Mouse (Mus musculus): Measurements from ENCODE around the gene Cd79b.

Gene Cd79b

GRCm38 (mm10) chr11:106318406-106319366 is 4.1 kb upstream of the Cd79b start:
- DNase-seq (ENCODE audit: low read depth, low spot score): peak; percentile 28

GRCm38 (mm10) chr11:106317801-106318200 is 3.2 kb upstream of the Cd79b start:
- DNase-seq (ENCODE audit: low read depth, low spot score): no peak

- no peak for DNase-seq (ENCODE audit: low read depth, low spot score)
Measured at GRCm38 (mm10) chr11:106316416-106316815, 1.9 kb upstream of the Cd79b start.

GRCm38 (mm10) chr11:106313533-106313932 is 1.0 kb downstream of the Cd79b start:
- no peak for DNase-seq (ENCODE audit: low read depth, low spot score)

- DNase-seq (ENCODE audit: low read depth, low spot score): no peak
Measured at GRCm38 (mm10) chr11:106310123-106310522, 4.4 kb downstream of the Cd79b start.

GRCm38 (mm10) chr11:106308162-106308561 is 6.4 kb downstream of the Cd79b start:
- no peak for DNase-seq (ENCODE audit: low read depth, low spot score)

GRCm38 (mm10) chr11:106307432-106307831 is 7.1 kb downstream of the Cd79b start:
- DNase-seq (ENCODE audit: low read depth, low spot score): no peak

GRCm38 (mm10) chr11:106306758-106307157 is 7.8 kb downstream of the Cd79b start:
- no peak for DNase-seq (ENCODE audit: low read depth, low spot score)

GRCm38 (mm10) chr11:106306065-106306385 is 8.5 kb downstream of the Cd79b start:
- no peak for DNase-seq (ENCODE audit: low read depth, low spot score)

- no peak for DNase-seq (ENCODE audit: low read depth, low spot score)
Measured at GRCm38 (mm10) chr11:106305348-106306064, 9.1 kb downstream of the Cd79b start.

GRCm38 (mm10) chr11:106302634-106303033 is 11.9 kb downstream of the Cd79b start:
- DNase-seq (ENCODE audit: low read depth, low spot score): peak; percentile 18

- DNase-seq (ENCODE audit: low read depth, low spot score): no peak
Measured at GRCm38 (mm10) chr11:106301765-106302164, 12.8 kb downstream of the Cd79b start, which contains the start of gene Gh. TSS of gene Gh (minus strand) at chr11:106301865.

- DNase-seq (ENCODE audit: low read depth, low spot score): no peak
Measured at GRCm38 (mm10) chr11:106291861-106292260, 22.7 kb downstream of the Cd79b start.

- DNase-seq (ENCODE audit: low read depth, low spot score): no peak
Measured at GRCm38 (mm10) chr11:106290376-106290775, 24.2 kb downstream of the Cd79b start.

- no peak for DNase-seq (ENCODE audit: low read depth, low spot score)
Measured at GRCm38 (mm10) chr11:106289369-106289768, 25.2 kb downstream of the Cd79b start.

- no peak for DNase-seq (ENCODE audit: low read depth, low spot score)
Measured at GRCm38 (mm10) chr11:106286987-106287386, 27.6 kb downstream of the Cd79b start.

- DNase-seq (ENCODE audit: low read depth, low spot score): no peak
Measured at GRCm38 (mm10) chr11:106286206-106286605, 28.4 kb downstream of the Cd79b start.

GRCm38 (mm10) chr11:106284126-106284525 is 30.4 kb downstream of the Cd79b start:
- no peak for DNase-seq (ENCODE audit: low read depth, low spot score)

GRCm38 (mm10) chr11:106283371-106283770 is 31.2 kb downstream of the Cd79b start:
- DNase-seq (ENCODE audit: low read depth, low spot score): no peak

- no peak for DNase-seq (ENCODE audit: low read depth, low spot score)
Measured at GRCm38 (mm10) chr11:106282452-106282851, 32.1 kb downstream of the Cd79b start.

- peak; percentile 93 for DNase-seq (ENCODE audit: low read depth, low spot score)
Measured at GRCm38 (mm10) chr11:106276454-106276853, 38.1 kb downstream of the Cd79b start, which contains the start of gene Tcam1. TSS of gene Tcam1 (plus strand) at chr11:106276672.

GRCm38 (mm10) chr11:106274971-106275411 is 39.6 kb downstream of the Cd79b start:
- no peak for DNase-seq (ENCODE audit: low read depth, low spot score)
